Comparison of ENCODE assay signal across 12 mouse cellular contexts in genomic region chr9:16046686-16047085, GRCm38 (mm10).
"Had no signal": no experiment of that assay in that cellular context is flagged by ENCODE, and none has a peak within 500 bp of the region (broad histone marks: within the 10 kb centered on the region; RNA-seq: fewer than 3 reads in every experiment).

No protein-coding gene starts in this region.

- DNase-seq: kidney, adult 9 months; kidney, postnatal 36 days; lung, postnatal 36 days; right cerebral cortex, postnatal 14 days; thymus, adult 18-20 months; thymus, postnatal 14 days had no signal

- H3K36me3 ChIP-seq: limb, embryonic 15.5 days; midbrain, embryonic 10.5 days; neural tube, embryonic 13.5 days had no signal

- H3K27me3 ChIP-seq: limb, embryonic 15.5 days; neural tube, embryonic 13.5 days had no signal

- H3K4me1 ChIP-seq: limb, embryonic 15.5 days; midbrain, embryonic 10.5 days; neural tube, embryonic 13.5 days had no signal

- H3K27ac ChIP-seq: kidney, postnatal 0 days; limb, embryonic 15.5 days; liver, embryonic 14.5 days; midbrain, embryonic 10.5 days; neural tube, embryonic 13.5 days had no signal

- H3K4me3 ChIP-seq: limb, embryonic 15.5 days; midbrain, embryonic 10.5 days; neural tube, embryonic 13.5 days had no signal

- ATAC-seq: midbrain, embryonic 16.5 days had no signal

- H3K4me2 ChIP-seq: limb, embryonic 15.5 days; neural tube, embryonic 13.5 days had no signal

- H3K9me3 ChIP-seq: limb, embryonic 15.5 days; midbrain, embryonic 10.5 days; neural tube, embryonic 13.5 days had no signal

- H3K9ac ChIP-seq: limb, embryonic 15.5 days; liver, embryonic 14.5 days; neural tube, embryonic 13.5 days had no signal
